Mouse (Mus musculus) spleen, adult 2 months (tissue): ENCODE measurements at regions not wholly inside any gene's neighbourhood (a gene's known extent, or its start where the extent isn't known, plus 50 kb on each side); places are given as distances from the start of the nearest gene placed in this dataset.

Source experiments
- CTCF ChIP-seq: fragments of 200-500 bp; IDR thresholded peaks from 2 replicates; pipeline ENCODE4 v1.5.1; 2011; ENCODE audit warnings: mild to moderate bottlenecking, inconsistent platforms; ENCODE audit not compliant: insufficient read depth, insufficient read length, insufficient replicate concordance; ENCODE audit errors: extremely low read depth
- POLR2A ChIP-seq: fragments of 200-500 bp; IDR thresholded peaks from 2 replicates; pipeline ENCODE4 v1.6.1; 2011; ENCODE audit warnings: low read depth, low read length, inconsistent platforms

DNA sequence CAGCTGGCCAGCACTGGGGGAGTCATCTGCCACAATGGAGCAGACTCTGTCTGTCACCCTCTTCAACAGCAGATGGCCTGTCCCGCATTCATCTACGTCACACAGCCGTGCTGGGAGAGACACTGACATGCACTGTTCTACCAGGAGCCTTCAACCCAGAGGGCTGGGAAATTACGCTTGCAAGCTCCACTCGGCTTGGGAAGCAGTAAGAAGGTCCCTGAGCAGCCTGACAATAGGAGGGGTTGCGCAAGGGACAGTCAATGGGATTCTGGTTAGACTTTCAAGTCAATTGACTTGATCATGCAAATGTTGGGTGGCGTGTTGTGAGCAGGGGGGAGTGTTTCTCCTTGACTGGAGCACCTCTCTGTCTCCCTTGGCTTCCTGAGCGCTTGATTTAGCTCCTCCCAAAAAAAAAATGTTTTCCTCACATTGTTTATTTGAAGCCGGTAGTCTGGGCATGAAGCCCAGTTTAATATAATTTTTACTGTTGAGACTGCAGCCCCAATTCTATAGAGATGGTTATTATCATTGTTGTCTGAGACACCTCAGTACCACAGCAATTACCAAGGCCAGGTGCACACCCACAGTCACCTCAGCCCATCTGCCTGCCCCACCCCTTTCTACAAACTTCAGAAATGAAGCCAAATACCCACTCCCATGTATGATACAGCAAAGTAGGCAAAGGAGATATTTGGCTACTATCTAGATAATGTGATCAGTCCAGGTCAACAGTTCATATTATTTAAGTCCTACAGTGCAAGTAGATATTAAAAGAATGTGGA, 99.9 kb upstream of the Klf3 start:
- TF ChIP-seq CTCF (no peak), POLR2A (no peak)
